Mouse (Mus musculus) embryo, embryonic 10 days (tissue): ENCODE measurements around the gene Apobec4.

Experiments used
- DNase-seq: peaks from one replicate; pipeline ENCODE4 v3.0.0-alpha.2; 2015; ENCODE audit warnings: low spot score

The Apobec4 gene

DNA sequence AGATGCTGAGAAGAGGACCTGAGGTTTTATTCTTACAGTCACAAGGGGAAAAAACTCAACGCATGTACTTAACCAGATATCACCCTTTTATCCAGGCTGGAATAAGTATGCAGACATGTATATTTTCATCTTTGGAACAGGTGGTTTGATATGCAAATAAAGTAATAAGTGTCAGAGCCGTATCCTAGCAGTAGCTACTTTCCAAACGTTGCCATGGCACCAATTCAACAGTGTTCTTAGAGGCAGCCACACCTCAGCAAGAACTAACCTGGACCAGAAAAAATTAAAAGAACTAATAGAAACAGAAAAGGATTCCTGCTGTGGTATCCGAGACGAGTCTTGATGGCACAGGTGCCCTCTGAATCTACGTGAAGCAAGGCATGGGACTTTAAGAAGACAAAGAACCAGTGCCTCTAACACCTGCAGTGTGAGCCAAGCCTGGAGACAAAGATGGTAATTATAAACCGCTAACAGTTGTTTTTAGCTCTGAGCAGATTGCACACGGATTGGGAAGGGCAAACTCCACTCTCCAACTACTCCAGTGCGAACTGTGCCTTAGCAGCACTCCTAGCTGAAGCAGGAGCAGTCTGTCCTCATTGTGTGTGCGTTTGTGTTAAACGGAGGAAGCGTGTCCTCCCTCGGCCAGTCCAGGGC, at the start of gene Apobec4:
Apobec4 (plus strand) TSS at position 240 of the 654 bp plus-strand sequence.
- DNase-seq = no peak

DNA sequence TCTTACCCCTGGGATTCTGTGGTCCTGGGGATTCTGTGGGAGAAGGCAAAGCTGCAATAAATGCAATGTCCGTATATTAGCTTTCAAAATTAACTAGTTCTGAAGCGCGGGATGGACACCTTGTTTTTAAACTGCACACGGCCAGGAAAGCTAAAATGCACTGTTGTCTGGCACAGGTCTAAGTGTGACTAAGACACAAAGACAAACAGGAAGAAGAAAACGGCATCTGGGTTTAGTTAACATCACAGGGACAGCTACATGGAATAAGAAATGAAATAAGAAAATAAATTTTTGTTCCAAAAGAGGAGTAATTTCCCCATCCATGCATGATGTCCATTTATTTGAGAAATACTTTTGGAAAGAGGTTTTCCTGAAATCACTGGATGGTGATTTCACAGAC, 49.3 kb upstream of the Apobec4 start:
- no peak for DNase-seq

GRCm38 (mm10) chr1:152702920-152703319, 47.4 kb upstream of the Apobec4 start:
- DNase-seq = peak; percentile 35

GRCm38 (mm10) chr1:152703941-152704340, 46.4 kb upstream of the Apobec4 start:
- no peak for DNase-seq

- DNase-seq = no peak
Observed at GRCm38 (mm10) chr1:152707560-152707959, 42.8 kb upstream of the Apobec4 start.

GRCm38 (mm10) chr1:152711037-152711436, 39.3 kb upstream of the Apobec4 start:
- DNase-seq = no peak

GRCm38 (mm10) chr1:152713924-152714323, 36.4 kb upstream of the Apobec4 start:
- no peak for DNase-seq

- no peak for DNase-seq
Observed at GRCm38 (mm10) chr1:152714405-152714804, 35.9 kb upstream of the Apobec4 start.

GRCm38 (mm10) chr1:152717329-152717728, 33.0 kb upstream of the Apobec4 start:
- DNase-seq = no peak

DNA sequence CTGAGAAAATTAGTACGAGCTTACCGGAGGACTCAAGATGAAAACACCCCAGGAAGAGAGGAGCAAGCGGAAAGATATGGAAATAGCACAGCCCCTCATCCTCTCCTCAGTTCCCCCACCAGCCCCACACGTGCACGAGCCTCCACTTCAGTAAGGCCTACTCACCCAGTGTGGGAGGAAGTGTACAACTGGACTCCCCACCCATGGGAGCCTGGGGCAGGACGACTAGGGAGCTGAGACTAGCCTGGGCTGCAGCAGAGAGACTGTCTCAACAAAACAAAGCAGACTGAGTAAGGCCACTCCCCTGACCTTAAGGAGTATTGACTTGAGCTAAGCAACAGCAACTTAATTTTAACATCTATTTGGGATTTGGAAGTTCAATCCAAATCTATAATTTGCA, 32.2 kb upstream of the Apobec4 start:
- no peak for DNase-seq

DNA sequence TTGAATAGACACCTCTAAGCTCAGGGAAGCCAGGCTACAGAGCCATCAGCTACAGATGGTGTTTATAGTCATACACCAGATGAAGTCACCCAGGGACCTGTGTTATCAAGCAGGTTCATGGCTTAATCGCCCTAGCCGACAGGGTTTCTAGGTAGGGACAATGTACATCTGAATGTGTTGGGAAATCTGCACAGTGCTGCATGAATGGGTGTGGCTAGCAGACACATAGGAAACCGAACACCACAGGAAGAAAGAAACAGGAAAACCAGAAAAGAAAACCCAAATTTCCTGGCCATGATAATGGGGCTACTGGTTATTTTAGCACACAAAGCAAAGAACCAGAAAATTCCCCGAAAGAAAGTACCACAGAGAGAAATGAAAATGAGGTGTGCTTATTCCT, 29.4 kb upstream of the Apobec4 start:
- no peak for DNase-seq

- DNase-seq = no peak
Observed at GRCm38 (mm10) chr1:152721535-152722198, 28.7 kb upstream of the Apobec4 start.

DNA sequence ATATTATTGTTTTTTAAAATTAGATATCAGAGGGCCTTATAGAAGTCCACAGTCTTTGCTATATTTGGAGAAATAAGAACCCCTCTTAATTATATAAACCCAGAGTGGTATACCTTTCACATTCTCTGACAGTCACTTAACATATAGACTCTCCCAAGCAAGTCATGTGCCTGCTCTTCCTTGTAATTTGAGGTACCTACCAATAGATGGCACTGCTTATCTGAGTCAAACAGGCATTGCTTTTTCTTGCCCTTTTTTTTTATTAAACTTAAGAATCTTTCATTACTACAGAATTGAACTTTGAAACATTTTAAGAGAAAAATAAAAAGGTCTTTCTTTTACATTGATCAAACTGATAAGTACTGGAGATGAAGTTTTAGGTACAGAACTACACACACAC, 26.1 kb upstream of the Apobec4 start:
- DNase-seq = peak; percentile 43

GRCm38 (mm10) chr1:152726095-152726494, 24.3 kb upstream of the Apobec4 start:
- DNase-seq = no peak

DNA sequence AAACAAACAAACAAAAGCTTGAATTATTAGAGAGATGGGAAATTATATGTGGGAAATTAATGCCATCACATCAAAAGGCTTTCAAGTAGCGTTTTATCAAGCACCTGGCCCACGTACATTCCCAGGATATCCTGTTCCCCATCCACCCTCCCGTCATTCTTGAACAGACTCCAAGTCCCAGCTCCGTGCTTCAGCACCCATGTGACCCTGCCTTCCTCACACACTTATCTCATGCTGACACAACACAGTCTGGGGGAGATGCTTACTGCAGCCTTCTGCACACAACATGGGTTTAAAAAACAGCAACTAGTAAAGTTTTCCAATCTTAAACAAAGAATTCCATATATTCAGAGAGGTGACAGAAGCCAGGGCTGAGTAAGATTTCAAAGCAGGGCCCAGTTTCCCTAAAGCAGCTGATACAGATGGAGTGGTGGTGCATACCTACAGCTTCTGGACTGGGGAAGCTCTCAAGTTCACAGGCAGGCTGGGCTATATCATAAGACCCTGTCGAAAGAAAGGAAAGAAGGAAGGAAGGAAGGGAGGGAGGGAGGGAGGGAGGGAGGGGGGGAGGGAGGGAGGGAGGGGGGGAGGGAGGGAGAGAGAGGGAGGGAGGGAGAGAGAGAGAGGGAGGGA, 22.6 kb upstream of the Apobec4 start:
- no peak for DNase-seq

DNA sequence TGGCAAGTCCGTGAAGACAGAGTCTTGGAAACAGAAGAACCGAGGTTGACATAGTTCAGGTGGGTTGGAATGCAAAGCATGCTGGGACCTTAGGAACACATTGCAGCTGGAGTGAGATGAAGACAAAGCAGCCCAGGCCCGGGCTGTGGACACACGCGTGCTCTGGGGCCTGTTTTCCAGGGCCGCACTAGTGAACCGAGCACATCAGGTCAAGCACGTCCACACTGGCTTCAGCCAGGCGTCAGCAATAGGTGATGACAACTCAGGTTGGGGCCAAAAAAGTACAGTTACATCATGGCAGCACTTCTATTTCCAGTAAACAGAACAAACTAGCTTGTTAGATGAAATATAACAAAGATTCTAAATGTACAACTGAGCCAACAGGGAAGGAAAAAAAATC, 11.6 kb upstream of the Apobec4 start:
- no peak for DNase-seq

DNA sequence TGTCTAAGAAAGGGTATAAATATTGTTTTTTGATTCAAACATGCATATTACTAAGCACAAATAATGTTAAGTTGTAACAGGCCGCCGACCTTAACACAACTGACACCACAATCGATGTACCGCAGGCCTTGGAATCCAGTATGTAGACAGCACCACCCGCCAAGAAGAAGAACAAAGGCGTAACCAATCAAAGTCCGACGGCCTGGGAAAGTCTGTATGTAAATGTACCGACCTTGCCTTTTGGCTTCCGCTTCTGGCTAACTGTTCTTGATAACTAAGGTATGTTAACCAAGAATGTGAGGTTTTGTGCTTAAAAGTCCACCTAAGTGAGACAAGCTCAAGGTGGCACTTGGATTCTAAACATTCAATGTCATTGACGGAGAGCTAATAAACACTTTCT, 11.0 kb upstream of the Apobec4 start:
- DNase-seq = no peak

DNA sequence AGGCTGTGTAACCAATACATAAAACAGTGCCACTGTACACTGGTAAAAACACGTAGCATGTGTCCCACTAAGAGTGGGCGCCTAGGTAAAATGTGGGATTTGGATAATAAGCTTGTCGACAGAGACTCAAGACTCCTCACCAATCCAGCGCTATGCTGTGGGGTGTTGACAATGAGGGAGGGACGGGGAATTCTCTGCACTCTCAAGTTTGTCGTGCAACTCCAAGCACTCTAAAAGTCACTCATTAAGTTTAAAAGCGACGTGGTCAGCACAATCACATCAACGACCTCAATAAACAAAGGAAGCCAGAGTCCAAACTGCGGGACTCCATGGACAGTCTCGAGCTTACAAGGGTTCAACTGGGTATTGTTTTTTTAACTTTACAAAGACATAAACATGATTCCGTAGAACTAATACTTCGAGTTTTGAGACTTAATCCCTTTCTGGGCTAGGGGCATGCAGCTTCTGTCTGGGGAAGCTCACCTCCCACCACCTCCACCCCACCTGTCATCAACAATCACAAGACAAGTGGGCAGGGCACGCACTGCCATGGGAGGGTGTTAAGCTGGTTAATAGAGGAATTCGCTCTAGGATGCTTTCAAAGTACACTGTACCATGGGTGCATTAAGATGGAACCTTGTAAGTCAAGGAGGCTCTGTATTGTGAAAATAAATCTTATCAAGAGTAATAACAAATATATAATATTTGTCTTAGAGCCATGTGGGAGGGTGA, 7.1 kb upstream of the Apobec4 start:
- DNase-seq = no peak

DNA sequence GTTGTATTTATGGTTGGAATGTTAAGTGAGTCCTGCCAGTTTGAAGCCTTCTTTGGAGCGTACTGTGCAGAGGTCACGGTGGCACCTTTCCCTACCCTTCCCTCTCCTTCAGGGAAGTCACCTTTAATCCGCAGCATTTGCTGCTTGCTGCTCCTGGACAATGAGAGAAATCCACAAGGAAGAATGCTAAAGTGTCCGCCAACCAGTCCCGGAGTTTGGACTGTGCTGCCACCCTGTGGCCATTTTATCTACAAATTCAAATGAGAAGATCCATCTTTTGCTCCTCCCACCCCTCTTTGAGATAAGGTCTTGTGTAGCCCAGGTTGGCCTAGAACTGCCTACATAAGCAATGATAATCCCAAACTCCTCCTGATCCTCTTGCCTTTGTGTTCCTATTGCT, 3.9 kb upstream of the Apobec4 start:
- peak; percentile 86 for DNase-seq

- no peak for DNase-seq
Observed at GRCm38 (mm10) chr1:152749276-152749675, 1.1 kb upstream of the Apobec4 start.

- no peak for DNase-seq
Observed at GRCm38 (mm10) chr1:152761791-152762190, 11.4 kb downstream of the Apobec4 start.

DNA sequence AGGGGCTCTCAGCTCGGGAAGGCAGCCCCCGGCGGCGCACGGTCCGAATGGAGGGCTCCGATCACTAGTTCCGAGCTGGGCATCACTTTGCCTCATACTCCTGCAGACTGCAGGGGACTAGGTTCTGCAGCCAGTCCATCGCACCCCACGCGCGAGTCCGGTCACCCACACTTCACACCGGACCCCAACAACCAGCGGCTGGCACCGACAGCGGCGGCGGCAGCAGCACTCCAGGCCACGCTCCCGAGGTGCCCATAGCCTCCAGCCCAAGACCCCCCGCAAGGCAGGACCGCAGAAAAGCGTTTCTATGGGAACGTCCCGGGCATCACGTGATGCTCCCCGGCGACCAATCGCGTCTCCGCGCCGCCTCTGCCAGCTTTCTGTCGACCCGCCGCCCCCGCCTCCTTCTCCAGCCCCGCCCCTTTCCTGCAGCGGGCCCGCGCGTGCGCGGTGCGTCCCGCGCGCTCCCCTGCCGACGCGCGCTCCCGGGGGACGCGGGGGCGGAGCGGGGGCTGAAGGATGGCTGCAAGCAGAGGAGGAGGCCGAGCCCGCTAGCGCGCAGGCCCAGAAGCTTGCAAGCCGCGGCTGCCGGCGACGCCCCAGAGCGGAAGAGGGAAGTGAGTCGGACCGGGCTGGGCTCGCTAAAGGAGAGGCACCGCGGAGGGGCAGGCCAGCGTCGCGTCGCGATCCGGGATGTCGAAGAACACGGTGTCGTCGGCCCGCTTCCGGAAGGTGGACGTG, 15.9 kb downstream of the Apobec4 start, which contains the start of the genes Rgl1 and Arpc5:
Rgl1 (minus strand) TSS at position 320 of the 741 bp plus-strand sequence.
Arpc5 (plus strand) TSS at position 511 of the 741 bp plus-strand sequence.
- peak; percentile 98 for DNase-seq
